Mouse (Mus musculus): Measurements from ENCODE around the gene Tpst2. TPM values are rescaled to one million over a fixed set of nuclear protein-coding genes. Genes with fewer than 3 reads are reported as not detected.
A peak's percentile ranks its signal among the peaks of the same experiment; 100 is the strongest.

Tpst2 gene
- polyA plus RNA-seq, 1 experiment from 2014 or later = 36.2 TPM

GRCm38 (mm10) chr5:112359520-112359919 is 83.0 kb downstream of the Tpst2 start:
- Histone ChIP-seq H3K9me3 (ENCODE audit: low read length) (peaks cover 4% of the 10 kb centered on the region; the same call in 1 of the 2 replicates), H3K4me3 (ENCODE audit: low read depth, low read length) (no peak overlapping the region), H3K9ac (replicated peaks) (no peak overlapping the region), H3K4me2 (ENCODE audit: low read depth, low read length) (0 out of 2 replicates have a peak overlapping the region, but pooled peaks have one; percentile 1), H3K4me1 (ENCODE audit: insufficient read depth) (0 out of 2 replicates have a peak, but pooled peaks cover 5% of the 10 kb centered on the region), H3K27ac (ENCODE audit: low read depth) (0 out of 2 replicates have a peak overlapping the region, but pooled peaks have one; percentile 1), H3K27me3 (ENCODE audit: insufficient read depth, low read length) (no peaks in the 10 kb centered on the region), H3K36me3 (replicated peaks; ENCODE audit: insufficient read depth, low read length) (peaks cover 10% of the 10 kb centered on the region)
- WGBS (ENCODE audit: insufficient replicate concordance) = 49% methylated on average over 4 of the region's 4 CpGs
- peak; percentile 83 for ATAC-seq
- TF ChIP-seq EP300 (IDR thresholded peaks at IDR 0.05; ENCODE audit: low read depth) = peak; percentile 88
- no peak for TF ChIP-seq CTCF (IDR thresholded peaks at IDR 0.05; ENCODE audit: low read depth)
- no peak for DNase-seq

- Histone ChIP-seq H3K4me1 (ENCODE audit: insufficient read depth) (0 out of 2 replicates have a peak, but pooled peaks cover 5% of the 10 kb centered on the region), H3K4me3 (ENCODE audit: low read depth, low read length) (no peak overlapping the region), H3K36me3 (replicated peaks; ENCODE audit: insufficient read depth, low read length) (peaks cover 16% of the 10 kb centered on the region), H3K27ac (ENCODE audit: low read depth) (0 out of 2 replicates have a peak overlapping the region, but pooled peaks have one; percentile 11), H3K9me3 (ENCODE audit: low read length) (peaks cover 4% of the 10 kb centered on the region; the same call in 1 of the 2 replicates), H3K9ac (replicated peaks) (no peak overlapping the region), H3K27me3 (ENCODE audit: insufficient read depth, low read length) (no peaks in the 10 kb centered on the region), H3K4me2 (ENCODE audit: low read depth, low read length) (no peak overlapping the region)
- no peak for ATAC-seq
- no peak for DNase-seq
- WGBS (ENCODE audit: insufficient replicate concordance) = 80% methylated on average over 3 of the region's 3 CpGs
- TF ChIP-seq EP300 (IDR thresholded peaks at IDR 0.05; ENCODE audit: low read depth) = no peak
- no peak for TF ChIP-seq CTCF (IDR thresholded peaks at IDR 0.05; ENCODE audit: low read depth)
Measured at GRCm38 (mm10) chr5:112360077-112360476, 83.6 kb downstream of the Tpst2 start.

GRCm38 (mm10) chr5:112364184-112364797 is 87.8 kb downstream of the Tpst2 start:
- no peak overlapping the region for H3K4me3 ChIP-seq (ENCODE audit: low read depth, low read length)
- H3K27me3 ChIP-seq (ENCODE audit: insufficient read depth, low read length) = no peaks in the 10 kb centered on the region
- H3K9ac ChIP-seq (replicated peaks) = no peak overlapping the region
- DNase-seq = no peak
- 82% methylated on average over 10 of the region's 10 CpGs for WGBS (ENCODE audit: insufficient replicate concordance)
- no peak overlapping the region for H3K27ac ChIP-seq (ENCODE audit: low read depth)
- peaks cover 27% of the 10 kb centered on the region for H3K36me3 ChIP-seq (replicated peaks; ENCODE audit: insufficient read depth, low read length)
- 0 out of 2 replicates have a peak, but pooled peaks cover 5% of the 10 kb centered on the region for H3K4me1 ChIP-seq (ENCODE audit: insufficient read depth)
- TF ChIP-seq CTCF (IDR thresholded peaks at IDR 0.05; ENCODE audit: low read depth) (no peak), EP300 (IDR thresholded peaks at IDR 0.05; ENCODE audit: low read depth) (no peak)
- H3K4me2 ChIP-seq (ENCODE audit: low read depth, low read length) = no peak overlapping the region
- H3K9me3 ChIP-seq (ENCODE audit: low read length) = peaks cover 4% of the 10 kb centered on the region; the same call in 1 of the 2 replicates
- ATAC-seq = no peak

Other genes with a start within 250 kb of the Tpst2 start
- gene Cryba4, start 24.2 kb upstream of the Tpst2 start, polyA plus RNA-seq (2015; fragmentation: Nextera tagmentation; extraction: Ambion mirVana) = 0.59 and 0.86 TPM in 2 replicates
- gene Crybb1, start 20.9 kb upstream of the Tpst2 start, polyA plus RNA-seq (2015; fragmentation: Nextera tagmentation; extraction: Ambion mirVana) = 0.33 TPM in 1 of 2 replicates, not detected in the other
- gene Tfip11, start 49.7 kb downstream of the Tpst2 start, polyA plus RNA-seq (2015; fragmentation: Nextera tagmentation; extraction: Ambion mirVana) = 6.7 and 8.0 TPM in 2 replicates
- 9.4 and 10.6 TPM in 2 replicates for gene Srrd, start 66.3 kb downstream of the Tpst2 start, polyA plus RNA-seq (2015; fragmentation: Nextera tagmentation; extraction: Ambion mirVana)
- gene Hps4, start 66.4 kb downstream of the Tpst2 start, polyA plus RNA-seq (2015; fragmentation: Nextera tagmentation; extraction: Ambion mirVana) = 11.5 and 12.5 TPM in 2 replicates
- 0.16 and 0.17 TPM in 2 replicates for gene Gm6583, start 79.3 kb downstream of the Tpst2 start, polyA plus RNA-seq (2015; fragmentation: Nextera tagmentation; extraction: Ambion mirVana)
- gene Asphd2, start 118.2 kb downstream of the Tpst2 start, polyA plus RNA-seq (2015; fragmentation: Nextera tagmentation; extraction: Ambion mirVana) = 0.21 TPM in 1 of 2 replicates, not detected in the other
- not detected in 2 replicates for gene Gm6588, start 172.7 kb downstream of the Tpst2 start, polyA plus RNA-seq (2015; fragmentation: Nextera tagmentation; extraction: Ambion mirVana)

Data from liver, postnatal 0 days (tissue).